Mouse (Mus musculus) mature B cell (primary cell): ENCODE data around the gene Olfr378.

ENCODE experiments used
- in situ Hi-C: fragments of 300-500 bp; cut with MboI; formaldehyde crosslinking; loops from 2 replicates; pipeline ENCODE4 v1.14.3; 2019

Gene Olfr378

GRCm38 (mm10) chr11:73428377-73428776 lies at the start of gene Olfr378:
Gene Olfr378 (minus strand): TSS chr11:73428477.
- in situ Hi-C loops, result no loop called here

GRCm38 (mm10) chr11:73457408-73457807 lies 29.1 kb upstream of the Olfr378 start, which contains the start of gene Olfr380:
Gene Olfr380 (minus strand): TSS chr11:73457508.
- in situ Hi-C loops, result no loop called here

GRCm38 (mm10) chr11:73399514-73399913 lies 28.8 kb downstream of the Olfr378 start, which contains the start of gene Olfr1:
Gene Olfr1 (minus strand): TSS chr11:73399614.
- in situ Hi-C loops, result no loop called here

GRCm38 (mm10) chr11:73395374-73395773 lies 32.9 kb downstream of the Olfr378 start:
- in situ Hi-C loops, result no loop called here
